Mouse (Mus musculus) G1E (cell line): ENCODE measurements around the gene Gzmm. TPM values are rescaled to one million over a fixed set of nuclear protein-coding genes. Genes with fewer than 3 reads are reported as not detected.

Experiments used
- ATAC-seq: 2 replicates; pipeline ENCODE4 v1.8.0; 2016; ENCODE audit warnings: mild to moderate bottlenecking; ENCODE audit not compliant: insufficient number of reproducible peaks, poor library complexity, low FRiP score, severe bottlenecking; ENCODE audit errors: extremely low read depth
- DNase-seq: peaks from one replicate; pipeline ENCODE4 v3.0.0; 2012; ENCODE audit warnings: low spot score
- H3K27me3 ChIP-seq: 2 replicates; pipeline ENCODE4 v1.6.1; 2012; ENCODE audit warnings: mild to moderate bottlenecking, low read length, inconsistent platforms; ENCODE audit not compliant: insufficient read depth
- H3K36me3 ChIP-seq: replicated peaks from 2 replicates; pipeline ENCODE3; 2012; ENCODE audit warnings: mild to moderate bottlenecking, inconsistent platforms
- H3K4me1 ChIP-seq: 2 replicates; pipeline ENCODE4 v1.6.1; 2012; ENCODE audit warnings: low read depth, low read length, inconsistent platforms, mixed read lengths; ENCODE audit not compliant: insufficient read depth
- H3K4me3 ChIP-seq: 2 replicates; pipeline ENCODE4 v1.5.1; 2012; ENCODE audit warnings: low read depth, mild to moderate bottlenecking, inconsistent platforms, low read length, moderate library complexity, mixed read lengths
- H3K9me3 ChIP-seq: replicated peaks from 2 replicates; pipeline ENCODE4 v1.6.1; 2012; ENCODE audit warnings: inconsistent platforms
- CTCF ChIP-seq: IDR thresholded peaks from 2 replicates; pipeline ENCODE4 v1.5.1; 2012; ENCODE audit warnings: low read depth, low read length, inconsistent platforms, mixed read lengths
- GATA1 ChIP-seq: IDR thresholded peaks from 2 replicates; pipeline ENCODE4 v1.6.1; 2012; ENCODE audit warnings: borderline replicate concordance, low read length, inconsistent platforms, mixed read lengths
- GATA2 ChIP-seq: IDR thresholded peaks from 2 replicates; pipeline ENCODE4 v1.6.1; 2012; ENCODE audit warnings: low read depth, low read length, inconsistent platforms, borderline replicate concordance
- POLR2AphosphoS5 ChIP-seq: IDR thresholded peaks from 2 replicates; pipeline ENCODE4 v1.6.1; 2012; ENCODE audit warnings: low read depth, low read length, inconsistent platforms; ENCODE audit not compliant: insufficient replicate concordance
- TAL1 ChIP-seq: conservative IDR thresholded peaks from 2 replicates; pipeline ENCODE4 v1.6.1; 2012; ENCODE audit warnings: low read depth, low read length, inconsistent platforms, mixed read lengths
- polyA plus RNA-seq: library from polyadenylated mRNA; stranded (reverse); fragments of >175 nt; gene quantifications from 2 replicates; pipeline ENCODE4 v1.2.3, GENCODE M21; 2012
- total RNA-seq, 2 experiments: library from RNA; stranded (forward) in 1 of 2; stranded (reverse) in 1 of 2; fragments of 200-1000 nt in 1 of 2; fragments of >200 nt in 1 of 2; fragmentation: Nextera tagmentation in 1 of 2; gene quantifications; 2 replicates each; pipeline ENCODE4 v1.2.3; 2014 to 2017

Gzmm gene
- total and polyA plus RNA-seq, 3 experiments = 0.28 to 0.33 TPM; not detected in 1

- H3K27me3 ChIP-seq = no peaks in the 10 kb centered on the region
Measured at GRCm38 (mm10) chr10:79675346-79676035, 13.3 kb upstream of the Gzmm start.

GRCm38 (mm10) chr10:79680606-79681495, 8.0 kb upstream of the Gzmm start:
- TF ChIP-seq GATA1 (no peak), TAL1 (no peak), CTCF (no peak), POLR2AphosphoS5 (no peak), GATA2 (no peak)
- Histone ChIP-seq H3K4me3 (peak overlapping the region; percentile 92), H3K4me1 (peaks cover 42% of the 10 kb centered on the region), H3K9me3 (no peaks in the 10 kb centered on the region), H3K36me3 (peaks cover 42% of the 10 kb centered on the region), H3K27me3 (no peaks in the 10 kb centered on the region)
- DNase-seq = no peak
- ATAC-seq = no peak

More at GRCm38 (mm10) chr10:79675346-79676035, 13.3 kb upstream of the Gzmm start:
- H3K4me1 ChIP-seq = peaks cover 25% of the 10 kb centered on the region
- TF ChIP-seq GATA2 = no peak
- no peak for TF ChIP-seq CTCF
- H3K36me3 ChIP-seq = peaks cover 55% of the 10 kb centered on the region
- H3K9me3 ChIP-seq = no peaks in the 10 kb centered on the region
- DNase-seq = no peak
- ATAC-seq = no peak
- peak overlapping the region; percentile 14; the same call in 1 of the 2 replicates for H3K4me3 ChIP-seq

GRCm38 (mm10) chr10:79681591-79682245, 7.1 kb upstream of the Gzmm start, which contains the start of gene Cdc34:
TSS of gene Cdc34 (plus strand) at chr10:79682195.
- peaks cover 50% of the 10 kb centered on the region for H3K4me1 ChIP-seq
- ATAC-seq (peak; percentile 71), DNase-seq (peak; percentile 99)
- TF ChIP-seq POLR2AphosphoS5 = no peak
- H3K36me3 ChIP-seq = peaks cover 42% of the 10 kb centered on the region
- H3K4me3 ChIP-seq = peak within 1 kb of the TSS; percentile 92
- H3K9me3 ChIP-seq = no peaks in the 10 kb centered on the region
- no peaks in the 10 kb centered on the region for H3K27me3 ChIP-seq

GRCm38 (mm10) chr10:79682551-79682915, 6.3 kb upstream of the Gzmm start:
- TF ChIP-seq TAL1 = no peak
- no peak for ATAC-seq
- H3K9me3 ChIP-seq = no peaks in the 10 kb centered on the region
- H3K4me3 ChIP-seq = peak overlapping the region; percentile 92
- H3K36me3 ChIP-seq = peaks cover 47% of the 10 kb centered on the region
- H3K27me3 ChIP-seq = no peaks in the 10 kb centered on the region
- peaks cover 53% of the 10 kb centered on the region for H3K4me1 ChIP-seq
- peak; percentile 35 for DNase-seq

- H3K4me3 ChIP-seq = peak overlapping the region; percentile 92
- no peak for TF ChIP-seq GATA2
- no peak for TF ChIP-seq GATA1
- no peak for TF ChIP-seq POLR2AphosphoS5
- no peak; the same call in 1 of the 2 replicates for TF ChIP-seq CTCF
- TF ChIP-seq TAL1 = no peak
- H3K27me3 ChIP-seq = no peaks in the 10 kb centered on the region
- H3K36me3 ChIP-seq = peaks cover 52% of the 10 kb centered on the region
- no peak for ATAC-seq
- H3K4me1 ChIP-seq = peaks cover 57% of the 10 kb centered on the region
- H3K9me3 ChIP-seq = no peaks in the 10 kb centered on the region
- DNase-seq = peak; percentile 75
Measured at GRCm38 (mm10) chr10:79682916-79683582, 5.8 kb upstream of the Gzmm start.
